Mouse (Mus musculus) limb, embryonic 13.5 days (tissue): ENCODE results near the gene Plod3. TPM values are rescaled to one million over a fixed set of nuclear protein-coding genes. Genes with fewer than 3 reads are reported as not detected.

Experiments used
- ATAC-seq: fragments of 200-750 bp; cut with Nextera tagmentation; 2 replicates; pipeline ENCODE4 v1.8.0; 2017; ENCODE audit warnings: low read depth, moderate number of reproducible peaks, moderate TSS enrichment; ENCODE audit not compliant: low FRiP score
- H3K27ac ChIP-seq: fragments of 300-500 bp; sonication (generic); 2 replicates; pipeline ENCODE4 v1.5.1; 2015; ENCODE audit warnings: inconsistent platforms, mild to moderate bottlenecking, moderate library complexity
- H3K27me3 ChIP-seq: fragments of 300-500 bp; sonication (generic); 2 replicates; pipeline ENCODE4 v1.6.1; 2015; ENCODE audit warnings: mild to moderate bottlenecking, inconsistent platforms
- H3K36me3 ChIP-seq: fragments of 300-500 bp; sonication (generic); 2 replicates; pipeline ENCODE4 v1.6.1; 2015; ENCODE audit warnings: inconsistent platforms, mild to moderate bottlenecking, moderate library complexity
- H3K4me1 ChIP-seq: fragments of 300-500 bp; sonication (generic); 2 replicates; pipeline ENCODE4 v1.6.1; 2015; ENCODE audit warnings: inconsistent platforms
- H3K4me2 ChIP-seq: fragments of 300-500 bp; sonication (generic); replicated peaks from 2 replicates; pipeline ENCODE4 v1.6.1; 2015; ENCODE audit warnings: inconsistent platforms, mild to moderate bottlenecking, moderate library complexity
- H3K4me3 ChIP-seq: fragments of 300-500 bp; sonication (generic); 2 replicates; pipeline ENCODE4 v1.5.1; 2015; ENCODE audit warnings: moderate library complexity, mild to moderate bottlenecking, inconsistent platforms
- H3K9ac ChIP-seq: fragments of 300-500 bp; sonication (generic); 2 replicates; pipeline ENCODE4 v1.6.1; 2015; ENCODE audit warnings: mild to moderate bottlenecking, inconsistent platforms
- H3K9me3 ChIP-seq: fragments of 300-500 bp; sonication (generic); 2 replicates; pipeline ENCODE4 v1.6.1; 2016; ENCODE audit warnings: inconsistent platforms
- WGBS: fragments of 180-500 bp; shearing (Covaris S2); methylation state at CpG from one replicate; pipeline ENCODE4 v1.1.7; 2015; 5-methylcytosine and 5-hydroxymethylcytosine counted together
- polyA plus RNA-seq: library from polyadenylated mRNA; unstranded; fragments of >200 nt; fragmentation: Nextera tagmentation; extraction: Ambion mirVana; gene quantifications from 2 replicates; pipeline ENCODE4 v1.2.1, GENCODE M21; 2015

The Plod3 gene
- polyA plus RNA-seq, 1 experiment from 2014 or later, result 63.1 TPM

DNA sequence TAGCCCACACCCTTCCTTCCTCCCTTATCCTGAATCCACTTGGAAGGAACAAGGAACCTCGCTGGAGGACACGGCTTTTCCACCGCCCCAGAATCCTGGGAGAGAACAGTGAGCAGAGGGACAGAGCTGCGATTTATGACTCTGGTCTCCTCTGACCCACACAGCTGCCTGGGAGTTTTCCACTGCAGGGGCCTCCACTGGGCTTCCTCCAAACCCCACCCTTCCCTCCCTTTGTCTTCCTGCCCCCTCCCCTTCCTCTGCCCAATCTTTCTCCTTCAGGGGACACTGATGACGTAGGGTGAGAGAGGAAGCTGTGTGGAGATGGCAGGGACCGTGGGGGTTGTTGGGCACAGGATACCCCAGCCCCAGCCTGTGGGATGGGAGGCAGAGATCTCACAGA is 20.5 kb upstream of the Plod3 start, which contains the start of gene Cldn15:
TSS of gene Cldn15 (plus strand) at position 286 of the 400 bp plus-strand sequence.
- Histone ChIP-seq H3K4me2 (no peak within 1 kb of the TSS), H3K4me3 (no peak within 1 kb of the TSS), H3K27ac (peak within 1 kb of the TSS; percentile 22; the same call in 1 of the 2 replicates), H3K9ac (no peak within 1 kb of the TSS), H3K36me3 (peaks cover 45% of the 10 kb centered on the region), H3K27me3 (no peaks in the 10 kb centered on the region), H3K9me3 (no peaks in the 10 kb centered on the region), H3K4me1 (peaks cover 20% of the 10 kb centered on the region)
- 68% methylated on average over 6 of the region's 6 CpGs for WGBS
- no peak for ATAC-seq

DNA sequence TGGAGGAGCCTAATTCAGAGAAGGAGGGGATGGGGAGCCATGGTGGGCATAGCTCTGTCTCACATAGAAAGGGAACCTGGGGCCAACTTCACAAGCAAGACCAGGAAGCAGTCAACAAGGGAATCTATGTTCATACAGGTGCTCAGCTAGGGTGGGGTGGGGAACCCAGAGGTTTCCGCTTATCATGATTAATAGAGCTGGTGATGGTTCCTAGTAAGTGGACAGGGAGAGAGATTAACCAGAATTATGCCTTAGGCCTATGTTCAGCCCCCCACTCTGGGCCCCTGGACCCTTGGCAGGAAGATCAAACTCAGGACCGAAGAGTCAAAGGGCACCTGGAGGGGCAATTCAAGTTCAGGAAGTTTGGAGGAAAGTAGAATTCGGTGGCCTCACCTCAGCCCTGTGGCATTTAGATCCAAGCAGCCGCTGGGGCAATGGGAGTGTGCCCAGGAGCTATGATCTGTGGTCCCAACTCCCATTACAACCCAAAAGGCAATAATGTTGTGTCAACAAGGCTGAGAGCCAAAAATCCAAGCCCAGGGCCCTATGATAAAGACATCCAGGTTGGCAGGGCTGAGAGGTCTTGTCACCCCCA is 19.9 kb upstream of the Plod3 start:
- Histone ChIP-seq H3K4me3 (no peak overlapping the region), H3K9ac (no peak overlapping the region), H3K27ac (no peak overlapping the region), H3K36me3 (peaks cover 45% of the 10 kb centered on the region), H3K4me1 (peaks cover 16% of the 10 kb centered on the region), H3K27me3 (no peaks in the 10 kb centered on the region), H3K9me3 (no peaks in the 10 kb centered on the region), H3K4me2 (no peak overlapping the region)
- WGBS, result 81% methylated on average over 4 of the region's 4 CpGs
- ATAC-seq, result no peak

DNA sequence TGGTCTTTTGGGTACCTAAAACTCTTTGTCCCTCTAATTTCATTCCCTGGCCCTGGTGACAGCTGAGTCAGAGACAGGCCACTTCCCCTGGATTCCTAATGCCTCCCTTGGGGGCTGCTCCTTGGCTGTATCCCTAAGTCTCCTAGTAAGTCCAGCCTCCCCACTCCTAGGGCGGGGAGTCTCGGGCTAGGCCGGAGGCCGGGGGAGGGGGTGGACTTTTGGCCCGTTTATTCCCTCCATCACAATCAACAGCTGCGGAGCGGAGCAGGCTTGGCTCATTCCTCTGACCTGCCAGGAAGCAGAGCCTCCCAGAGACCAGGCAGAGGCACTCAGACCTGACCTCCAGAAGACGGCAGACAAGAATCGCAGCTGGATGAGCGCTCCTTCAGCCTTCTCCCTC is 19.2 kb upstream of the Plod3 start:
- ATAC-seq, result no peak

DNA sequence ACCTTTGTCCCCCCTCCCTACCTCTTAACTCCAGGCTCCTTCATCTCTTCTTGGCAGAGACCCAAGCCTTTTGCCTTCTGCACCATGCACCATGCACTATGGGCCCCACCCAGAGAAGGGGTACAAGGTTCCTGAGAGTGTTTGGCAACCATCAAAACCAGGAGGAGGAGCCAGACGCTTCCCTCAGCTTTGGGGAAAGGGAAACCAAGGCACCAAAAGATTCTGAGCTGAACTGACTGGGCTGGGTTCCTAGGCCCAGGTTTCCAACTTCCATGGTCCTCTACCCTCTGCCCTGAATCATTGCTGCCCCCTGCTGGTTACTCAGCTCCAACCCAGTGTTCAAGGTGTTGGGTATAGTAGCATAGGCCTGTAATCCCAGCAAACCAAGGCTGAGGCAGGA is 16.1 kb upstream of the Plod3 start:
- no peak overlapping the region for H3K9ac ChIP-seq
- no peaks in the 10 kb centered on the region for H3K9me3 ChIP-seq
- H3K4me1 ChIP-seq, result 0 out of 2 replicates have a peak, but pooled peaks cover 9% of the 10 kb centered on the region
- H3K36me3 ChIP-seq, result peaks cover 18% of the 10 kb centered on the region
- H3K27ac ChIP-seq, result no peak overlapping the region
- 73% methylated on average over 1 of the region's 1 CpGs for WGBS
- H3K4me2 ChIP-seq, result no peak overlapping the region
- no peaks in the 10 kb centered on the region for H3K27me3 ChIP-seq
- no peak for ATAC-seq
- no peak overlapping the region for H3K4me3 ChIP-seq

More for the DNA sequence above, 19.2 kb upstream of the Plod3 start:
- H3K27ac ChIP-seq, result no peak overlapping the region
- H3K36me3 ChIP-seq, result peaks cover 45% of the 10 kb centered on the region
- 75% methylated on average over 10 of the region's 10 CpGs for WGBS
- no peak overlapping the region for H3K9ac ChIP-seq
- H3K4me3 ChIP-seq, result no peak overlapping the region
- no peaks in the 10 kb centered on the region for H3K27me3 ChIP-seq
- peaks cover 16% of the 10 kb centered on the region for H3K4me1 ChIP-seq
- H3K4me2 ChIP-seq, result no peak overlapping the region
- no peaks in the 10 kb centered on the region for H3K9me3 ChIP-seq

DNA sequence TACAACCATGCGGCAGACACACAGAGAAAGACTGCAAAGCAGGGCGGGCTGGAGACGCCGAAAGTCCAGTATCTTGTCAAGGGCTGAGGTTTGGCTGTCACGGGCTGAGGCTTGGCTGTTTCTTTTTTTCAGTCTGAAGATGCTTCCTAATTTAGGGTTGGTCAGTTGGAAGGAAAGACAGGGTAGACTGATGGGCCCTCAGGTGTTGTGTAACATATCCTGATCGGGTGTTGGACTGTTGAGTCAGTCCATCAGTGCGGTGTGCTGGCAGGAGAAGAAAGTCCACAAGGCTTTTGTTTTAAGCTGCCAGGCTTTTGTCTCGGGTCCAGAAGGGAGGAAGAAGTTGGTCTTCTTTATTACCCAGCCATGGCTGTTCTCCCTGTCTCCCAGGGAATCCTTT is 13.1 kb upstream of the Plod3 start:
- no peak overlapping the region for H3K9ac ChIP-seq
- no peak overlapping the region for H3K4me3 ChIP-seq
- ATAC-seq, result no peak
- peaks cover 1% of the 10 kb centered on the region; the same call in 1 of the 2 replicates for H3K36me3 ChIP-seq
- H3K4me2 ChIP-seq, result no peak overlapping the region
- no peak overlapping the region for H3K27ac ChIP-seq
- no peaks in the 10 kb centered on the region for H3K4me1 ChIP-seq
- no peaks in the 10 kb centered on the region for H3K9me3 ChIP-seq
- 81% methylated on average over 8 of the region's 8 CpGs for WGBS
- no peaks in the 10 kb centered on the region for H3K27me3 ChIP-seq

GRCm38 (mm10) chr5:136977769-136978168 is 9.1 kb upstream of the Plod3 start:
- Histone ChIP-seq H3K4me1 (no peaks in the 10 kb centered on the region), H3K4me3 (no peak overlapping the region), H3K36me3 (peaks cover 36% of the 10 kb centered on the region), H3K4me2 (no peak overlapping the region), H3K27ac (no peak overlapping the region), H3K27me3 (no peaks in the 10 kb centered on the region), H3K9me3 (no peaks in the 10 kb centered on the region), H3K9ac (no peak overlapping the region)
- ATAC-seq, result no peak
- 59% methylated on average over 4 of the region's 4 CpGs for WGBS

DNA sequence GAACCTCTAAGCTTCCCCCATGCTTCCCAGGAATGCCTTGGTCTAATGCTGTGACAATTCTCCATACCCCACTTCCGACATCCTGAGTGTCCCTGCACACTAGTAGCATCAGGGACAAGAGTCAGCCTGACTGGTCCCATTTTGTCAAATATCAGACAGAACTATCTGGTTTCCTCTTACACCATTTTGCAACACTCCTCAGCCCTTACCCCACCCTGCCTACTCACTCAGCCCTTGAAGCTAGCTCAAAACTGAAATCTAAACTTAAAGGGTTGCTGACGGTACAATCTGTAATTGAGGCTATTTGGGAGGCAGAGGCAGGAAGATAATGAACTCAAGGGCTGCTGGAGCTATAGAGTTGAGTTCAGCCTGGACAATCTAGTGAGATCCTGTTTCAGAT is 7.1 kb upstream of the Plod3 start:
- Histone ChIP-seq H3K27ac (no peak overlapping the region), H3K9me3 (no peaks in the 10 kb centered on the region), H3K4me3 (no peak overlapping the region), H3K36me3 (peaks cover 51% of the 10 kb centered on the region), H3K9ac (no peak overlapping the region), H3K4me1 (no peaks in the 10 kb centered on the region), H3K4me2 (no peak overlapping the region), H3K27me3 (no peaks in the 10 kb centered on the region)
- ATAC-seq, result no peak
- 65% methylated on average over 2 of the region's 2 CpGs for WGBS

- WGBS, result 91% methylated on average over 8 of the region's 8 CpGs
Measured at GRCm38 (mm10) chr5:136980974-136981373, 5.8 kb upstream of the Plod3 start.

GRCm38 (mm10) chr5:136982338-136982930 is 4.4 kb upstream of the Plod3 start:
- no peak overlapping the region for H3K4me2 ChIP-seq
- H3K27me3 ChIP-seq, result no peaks in the 10 kb centered on the region
- 53% methylated on average over 14 of the region's 16 CpGs for WGBS

More at GRCm38 (mm10) chr5:136980974-136981373, 5.8 kb upstream of the Plod3 start:
- Histone ChIP-seq H3K27me3 (no peaks in the 10 kb centered on the region), H3K4me2 (no peak overlapping the region), H3K4me1 (peaks cover 6% of the 10 kb centered on the region), H3K27ac (no peak overlapping the region), H3K9ac (no peak overlapping the region), H3K36me3 (peaks cover 51% of the 10 kb centered on the region), H3K4me3 (no peak overlapping the region), H3K9me3 (no peaks in the 10 kb centered on the region)
- ATAC-seq, result no peak

GRCm38 (mm10) chr5:136984828-136985227 is 2.0 kb upstream of the Plod3 start:
- H3K9ac ChIP-seq, result no peak overlapping the region
- H3K4me2 ChIP-seq, result no peak overlapping the region
- H3K4me1 ChIP-seq, result peaks cover 21% of the 10 kb centered on the region
- 54% methylated on average over 14 of the region's 14 CpGs for WGBS
- peaks cover 55% of the 10 kb centered on the region for H3K36me3 ChIP-seq
- no peak overlapping the region for H3K4me3 ChIP-seq
- no peaks in the 10 kb centered on the region for H3K27me3 ChIP-seq
- no peak for ATAC-seq
- no peaks in the 10 kb centered on the region for H3K9me3 ChIP-seq
- H3K27ac ChIP-seq, result no peak overlapping the region

More at GRCm38 (mm10) chr5:136982338-136982930, 4.4 kb upstream of the Plod3 start:
- H3K9me3 ChIP-seq, result no peaks in the 10 kb centered on the region
- H3K9ac ChIP-seq, result no peak overlapping the region
- ATAC-seq, result no peak
- H3K4me3 ChIP-seq, result no peak overlapping the region
- peaks cover 11% of the 10 kb centered on the region for H3K4me1 ChIP-seq
- peaks cover 51% of the 10 kb centered on the region for H3K36me3 ChIP-seq
- no peak overlapping the region for H3K27ac ChIP-seq

- H3K4me1 ChIP-seq, result peaks cover 21% of the 10 kb centered on the region
- H3K27me3 ChIP-seq, result no peaks in the 10 kb centered on the region
- H3K9me3 ChIP-seq, result no peaks in the 10 kb centered on the region
- peak overlapping the region; percentile 97 for H3K27ac ChIP-seq
- peak; percentile 70 for ATAC-seq
- under 1% methylated on average over 64 of the region's 67 CpGs for whole genome bisulfite sequencing
- peak overlapping the region; percentile 95 for H3K9ac ChIP-seq
- peak overlapping the region; percentile 84 for H3K4me3 ChIP-seq
- peak overlapping the region; percentile 88 for H3K4me2 ChIP-seq
- peaks cover 55% of the 10 kb centered on the region for H3K36me3 ChIP-seq
Measured at GRCm38 (mm10) chr5:136987138-136987933, 517 bp downstream of the Plod3 start.

- peaks cover 59% of the 10 kb centered on the region for H3K36me3 ChIP-seq
Measured at GRCm38 (mm10) chr5:136987934-136988271, 1.1 kb downstream of the Plod3 start, which contains the start of gene Znhit1. Gene Znhit1 (minus strand): TSS chr5:136988021.

More at GRCm38 (mm10) chr5:136987934-136988271, 1.1 kb downstream of the Plod3 start, which contains the start of gene Znhit1:
- 3% methylated on average over 12 of the region's 12 CpGs for WGBS
- H3K9ac ChIP-seq, result peak within 1 kb of the TSS; percentile 95
- no peaks in the 10 kb centered on the region for H3K9me3 ChIP-seq
- H3K27ac ChIP-seq, result peak within 1 kb of the TSS; percentile 97
- peaks cover 21% of the 10 kb centered on the region for H3K4me1 ChIP-seq
- H3K27me3 ChIP-seq, result no peaks in the 10 kb centered on the region
- H3K4me3 ChIP-seq, result peak within 1 kb of the TSS; percentile 84
- ATAC-seq, result no peak
- H3K4me2 ChIP-seq, result peak within 1 kb of the TSS; percentile 88
